Mouse (Mus musculus) liver, embryonic 16.5 days (tissue): ENCODE data around the gene Tulp2. TPM values are rescaled to one million over a fixed set of nuclear protein-coding genes. Genes with fewer than 3 reads are reported as not detected.
A peak's percentile ranks its signal among the peaks of the same experiment; 100 is the strongest.
"Not testable (repeated sequence)": the region's sequence is repeated elsewhere in the genome, so short reads cannot be mapped to it uniquely, and the experiment has no call there.

Experiments
- ATAC-seq: fragments of 200-750 bp; cut with Nextera tagmentation; 2 replicates; pipeline ENCODE4 v1.8.0; 2017; ENCODE audit warnings: low read depth, mild to moderate bottlenecking, moderate number of reproducible peaks, moderate library complexity
- H3K27ac ChIP-seq: fragments of 300-500 bp; sonication (generic); 2 replicates; pipeline ENCODE4 v1.5.1; 2014; ENCODE audit warnings: mild to moderate bottlenecking, low read length
- H3K27me3 ChIP-seq: fragments of 300-500 bp; sonication (generic); 2 replicates; pipeline ENCODE4 v1.6.1; 2014; ENCODE audit warnings: low read depth, low read length, mixed read lengths; ENCODE audit not compliant: control insufficient read depth, insufficient read depth
- H3K36me3 ChIP-seq: fragments of 300-500 bp; sonication (generic); 2 replicates; pipeline ENCODE4 v1.6.1; 2014; ENCODE audit warnings: mild to moderate bottlenecking; ENCODE audit not compliant: control insufficient read depth, insufficient read depth
- H3K4me1 ChIP-seq: fragments of 300-500 bp; sonication (generic); 2 replicates; pipeline ENCODE4 v1.6.1; 2014; ENCODE audit warnings: low read depth, low read length, mixed read lengths; ENCODE audit not compliant: control insufficient read depth
- H3K4me2 ChIP-seq: fragments of 300-500 bp; sonication (generic); 2 replicates; pipeline ENCODE4 v1.6.1; 2014; ENCODE audit warnings: low read depth, low read length, mixed read lengths
- H3K4me3 ChIP-seq: fragments of 300-500 bp; sonication (generic); 2 replicates; pipeline ENCODE4 v1.5.1; 2014; ENCODE audit warnings: low read depth, mild to moderate bottlenecking, low read length
- H3K9ac ChIP-seq: fragments of 300-500 bp; sonication (generic); 2 replicates; pipeline ENCODE4 v1.6.1; 2014; ENCODE audit warnings: low read depth, low read length
- H3K9me3 ChIP-seq: fragments of 300-500 bp; sonication (generic); replicated peaks from 2 replicates; pipeline ENCODE4 v1.6.1; 2016; ENCODE audit warnings: low read length; ENCODE audit not compliant: control insufficient read depth
- WGBS: fragments of 180-500 bp; shearing (Covaris S2); extraction: QIAGEN DNeasy Blood & Tissue Kit; methylation state at CpG from one replicate; pipeline ENCODE4 v1.1.7; 2014; ENCODE audit not compliant: insufficient replicate concordance; 5-methylcytosine and 5-hydroxymethylcytosine counted together
- polyA plus RNA-seq: library from polyadenylated mRNA; unstranded; fragments of >200 nt; fragmentation: Nextera tagmentation; extraction: Ambion mirVana; gene quantifications from 2 replicates; pipeline ENCODE4 v1.2.1, GENCODE M21; 2015

The Tulp2 gene
- polyA plus RNA-seq, 1 experiment from 2014 or later: 0.41 TPM

DNA sequence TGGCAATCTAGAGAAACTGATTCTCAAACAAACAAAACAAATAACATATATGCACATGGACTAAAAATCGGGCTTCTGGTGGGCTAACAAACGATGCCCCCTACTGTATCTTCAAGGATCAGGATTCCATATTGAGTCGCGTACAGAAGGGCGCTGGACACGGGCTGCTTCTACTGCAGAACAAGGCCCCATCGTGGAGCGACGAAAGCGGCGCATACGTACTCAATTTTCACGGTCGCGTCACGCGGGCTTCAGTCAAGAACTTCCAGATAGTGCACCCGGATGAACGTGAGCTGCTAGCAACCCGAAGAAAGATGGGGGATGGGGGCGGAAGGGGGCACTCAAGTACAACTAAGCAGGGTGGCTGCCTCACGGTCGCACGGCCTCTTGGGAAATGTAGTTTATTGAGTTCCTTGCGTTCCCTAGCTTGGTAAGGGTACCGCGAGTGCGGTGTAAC, 40.1 kb downstream of the Tulp2 start:
- Histone ChIP-seq H3K9ac (peak overlapping the region; percentile 96), H3K9me3 (no peaks in the 10 kb centered on the region), H3K4me2 (peak overlapping the region; percentile 68), H3K4me3 (peak overlapping the region; percentile 86), H3K27me3 (no peaks in the 10 kb centered on the region), H3K36me3 (peaks cover 28% of the 10 kb centered on the region), H3K27ac (peak overlapping the region; percentile 90), H3K4me1 (peaks cover 21% of the 10 kb centered on the region)
- no peak for ATAC-seq
- 0% methylated on average over 28 of the region's 28 CpGs for WGBS

DNA sequence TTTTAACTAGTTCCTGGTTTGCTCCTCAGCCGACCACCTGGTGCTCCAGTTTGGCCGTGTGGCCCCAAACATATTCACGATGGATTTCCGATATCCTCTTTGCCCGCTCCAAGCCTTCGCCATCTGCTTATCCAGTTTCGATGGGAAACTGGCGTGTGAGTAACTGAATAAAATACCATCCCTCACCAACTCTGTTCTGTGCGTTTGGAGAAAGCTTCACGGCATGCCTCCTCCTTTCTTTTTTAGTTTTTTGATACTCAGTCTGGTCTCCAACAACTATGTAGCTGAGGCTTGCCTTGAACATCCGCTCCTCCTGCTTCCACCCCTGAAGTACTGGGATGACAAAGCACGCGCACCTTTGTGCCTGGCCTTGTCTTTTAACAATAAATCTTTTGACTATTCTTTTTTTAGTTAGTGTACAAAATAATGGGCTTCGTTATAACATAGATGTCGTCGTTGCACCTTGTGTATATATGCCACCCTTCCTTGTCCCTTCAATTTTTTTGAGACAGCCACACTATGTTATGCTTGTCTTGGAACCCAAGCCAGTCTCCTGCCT, 40.6 kb downstream of the Tulp2 start:
- peak overlapping the region; percentile 68 for H3K4me2 ChIP-seq
- ATAC-seq: no peak
- peak overlapping the region; percentile 96 for H3K9ac ChIP-seq
- peak overlapping the region; percentile 86 for H3K4me3 ChIP-seq
- peak overlapping the region; percentile 90 for H3K27ac ChIP-seq
- 47% methylated on average over 16 of the region's 16 CpGs for WGBS
- peaks cover 28% of the 10 kb centered on the region for H3K36me3 ChIP-seq
- H3K27me3 ChIP-seq: no peaks in the 10 kb centered on the region
- peaks cover 25% of the 10 kb centered on the region for H3K4me1 ChIP-seq
- no peaks in the 10 kb centered on the region for H3K9me3 ChIP-seq

DNA sequence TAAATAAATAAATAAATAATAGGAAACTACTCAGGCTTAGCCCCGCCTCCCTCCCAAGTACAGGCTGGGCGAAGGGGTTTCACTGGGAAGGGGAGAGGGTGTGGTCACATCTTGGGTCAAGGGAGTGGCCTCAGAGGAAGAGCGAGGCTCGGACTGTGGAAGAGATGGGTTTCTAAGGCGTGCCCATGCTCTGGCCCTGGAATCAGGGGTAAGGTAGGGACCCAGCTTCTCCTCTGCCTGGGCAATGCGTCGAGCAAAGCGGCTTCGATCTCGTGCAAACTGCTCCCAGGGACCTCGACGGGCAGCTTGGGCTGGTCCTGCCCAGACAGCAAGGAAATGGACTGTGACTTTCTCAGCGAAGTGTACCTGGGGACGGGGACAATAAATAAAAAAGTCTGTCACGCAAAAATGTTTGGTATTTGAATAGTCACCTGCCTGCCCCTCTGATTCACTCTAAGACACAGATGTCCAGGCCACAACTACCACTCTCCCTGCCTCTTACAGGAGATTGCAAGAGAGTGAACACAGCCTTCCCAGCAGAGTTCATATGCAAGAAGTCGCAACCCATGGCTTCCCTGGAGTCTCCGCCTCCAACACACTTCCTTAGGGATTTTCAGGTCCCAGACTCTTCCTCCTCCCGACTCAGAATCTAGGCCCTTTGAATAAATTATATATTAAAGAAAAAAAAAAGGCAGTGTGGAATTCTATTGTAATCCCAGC, 41.4 kb downstream of the Tulp2 start:
- peak overlapping the region; percentile 86 for H3K4me3 ChIP-seq
- H3K9ac ChIP-seq: peak overlapping the region; percentile 96
- H3K27ac ChIP-seq: peak overlapping the region; percentile 90
- no peaks in the 10 kb centered on the region for H3K27me3 ChIP-seq
- peak overlapping the region; percentile 68 for H3K4me2 ChIP-seq
- WGBS: 56% methylated on average over 18 of the region's 18 CpGs
- no peak for ATAC-seq
- peaks cover 29% of the 10 kb centered on the region for H3K4me1 ChIP-seq
- H3K9me3 ChIP-seq: no peaks in the 10 kb centered on the region
- H3K36me3 ChIP-seq: peaks cover 28% of the 10 kb centered on the region

DNA sequence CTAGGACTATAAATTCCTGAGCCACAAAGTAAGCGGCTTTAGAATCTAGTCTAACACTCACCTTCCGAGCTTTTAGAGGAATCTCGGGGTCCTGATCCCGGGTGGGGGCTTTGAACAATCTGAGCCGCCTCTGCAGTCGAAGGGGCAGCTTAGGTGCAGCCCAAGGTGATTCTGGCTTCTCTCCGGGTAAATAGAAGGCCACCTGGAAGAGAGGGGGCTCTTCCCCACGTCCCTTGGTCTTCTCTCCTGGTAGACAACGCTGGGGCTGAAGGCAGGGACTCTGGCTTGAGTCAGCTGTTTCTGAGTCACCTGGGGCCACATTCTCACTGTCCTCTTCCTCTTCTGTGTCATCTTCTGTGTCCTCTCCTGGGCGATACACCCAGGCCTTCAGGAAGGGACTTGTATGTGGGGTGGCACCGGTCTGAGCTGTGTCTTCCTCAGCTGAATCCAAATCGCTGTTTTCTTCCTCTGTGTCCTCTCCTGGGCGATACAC, 42.0 kb downstream of the Tulp2 start:
- H3K9ac ChIP-seq: peak overlapping the region; percentile 96
- no peaks in the 10 kb centered on the region for H3K9me3 ChIP-seq
- H3K4me3 ChIP-seq: peak overlapping the region; percentile 86
- H3K36me3 ChIP-seq: peaks cover 28% of the 10 kb centered on the region
- H3K27ac ChIP-seq: peak overlapping the region; percentile 90
- peak overlapping the region; percentile 68 for H3K4me2 ChIP-seq
- H3K4me1 ChIP-seq: peaks cover 29% of the 10 kb centered on the region
- 46% methylated on average over 12 of the region's 13 CpGs for WGBS
- no peaks in the 10 kb centered on the region for H3K27me3 ChIP-seq
- ATAC-seq: no peak

DNA sequence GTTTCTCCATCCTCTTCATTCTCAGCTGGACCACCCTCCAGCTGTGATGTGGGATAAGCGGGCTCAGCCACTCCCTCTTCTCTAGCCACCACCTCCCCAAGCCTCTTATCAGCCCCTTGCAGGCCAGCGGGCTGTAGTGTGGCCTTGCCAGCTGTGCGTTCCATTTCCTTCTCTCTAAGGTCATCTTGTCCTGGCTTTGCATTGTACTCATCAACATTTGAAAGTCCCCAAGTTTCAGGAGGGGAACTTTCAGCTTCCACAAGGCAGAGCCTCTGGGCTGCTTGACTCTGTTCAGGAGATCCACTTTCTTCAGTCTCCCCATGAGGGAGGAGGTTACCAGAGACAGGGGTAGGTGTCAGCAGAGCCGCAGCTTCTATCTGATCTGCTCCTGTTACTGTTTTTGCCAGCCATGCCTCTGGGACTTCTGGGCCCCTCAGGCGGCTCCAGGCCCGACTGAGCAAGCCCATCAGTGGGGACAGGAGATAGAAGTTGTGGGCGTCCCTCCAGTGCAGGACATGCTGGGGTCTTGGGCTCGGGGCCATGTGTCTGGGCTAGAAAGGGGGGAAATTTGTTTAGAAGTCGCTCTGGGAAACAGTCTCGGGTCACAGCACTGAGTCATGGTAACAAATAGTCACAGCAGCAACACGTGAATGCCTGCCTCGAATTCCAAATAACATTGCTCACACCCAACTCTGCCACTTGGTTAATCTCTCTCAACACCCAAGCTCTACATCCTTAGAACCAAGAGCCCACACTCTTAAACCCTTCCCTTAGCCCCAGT, 43.4 kb downstream of the Tulp2 start:
- Histone ChIP-seq H3K9me3 (no peaks in the 10 kb centered on the region), H3K9ac (peak overlapping the region; percentile 96), H3K4me1 (peaks cover 20% of the 10 kb centered on the region), H3K36me3 (peaks cover 28% of the 10 kb centered on the region), H3K4me2 (peak overlapping the region; percentile 75), H3K27ac (peak overlapping the region; percentile 100), H3K27me3 (no peaks in the 10 kb centered on the region), H3K4me3 (peak overlapping the region; percentile 86)
- WGBS: 6% methylated on average over 12 of the region's 12 CpGs
- ATAC-seq: peak; percentile 87

DNA sequence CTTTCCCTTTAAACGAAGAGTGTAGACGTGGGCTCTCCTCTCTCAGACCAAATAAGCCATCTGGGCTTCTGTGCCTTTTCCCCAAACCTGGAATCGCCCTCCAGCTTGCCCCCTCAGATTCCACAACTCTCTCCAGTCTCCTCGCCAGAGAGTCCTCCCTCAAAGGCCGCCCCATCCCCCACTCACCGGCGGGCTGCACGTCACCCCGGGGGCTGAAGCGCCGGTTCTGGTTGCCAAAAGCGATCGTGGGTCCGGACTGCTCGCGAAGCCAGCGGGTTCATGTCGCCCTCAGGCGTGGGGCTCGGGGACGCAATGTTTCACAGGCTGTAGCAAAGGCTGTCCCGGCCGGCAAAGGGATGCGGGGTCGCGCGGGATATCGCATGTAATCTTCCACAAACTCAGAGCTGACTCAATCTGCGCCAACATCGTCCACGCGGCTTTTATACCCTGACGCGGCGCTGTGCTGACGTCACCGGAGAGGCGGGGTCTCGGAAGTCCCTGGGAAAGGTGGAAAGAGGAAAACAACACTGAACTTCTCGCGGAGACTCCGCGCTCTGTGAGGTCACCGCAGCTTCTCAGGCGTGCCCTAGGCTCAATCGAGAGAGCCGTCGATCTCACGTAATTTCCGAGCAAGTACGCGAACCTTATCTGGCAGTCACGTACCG, 44.3 kb downstream of the Tulp2 start, which contains the start of the genes Ppp1r15a and Plekha4:
TSS of gene Ppp1r15a (minus strand) at position 460 of the 665 bp plus-strand sequence.
TSS of gene Plekha4 (plus strand) at position 522 of the 665 bp plus-strand sequence.
- ATAC-seq: peak; percentile 71
- peak within 1 kb of the TSS; percentile 100 for H3K27ac ChIP-seq
- peaks cover 16% of the 10 kb centered on the region for H3K4me1 ChIP-seq
- peak within 1 kb of the TSS; percentile 86 for H3K4me3 ChIP-seq
- 0% methylated on average over 54 of the region's 54 CpGs for WGBS
- H3K9me3 ChIP-seq: no peaks in the 10 kb centered on the region
- H3K36me3 ChIP-seq: peaks cover 24% of the 10 kb centered on the region
- peak within 1 kb of the TSS; percentile 75 for H3K4me2 ChIP-seq
- H3K27me3 ChIP-seq: no peaks in the 10 kb centered on the region; the same call in 1 of the 2 replicates
- peak within 1 kb of the TSS; percentile 96 for H3K9ac ChIP-seq

DNA sequence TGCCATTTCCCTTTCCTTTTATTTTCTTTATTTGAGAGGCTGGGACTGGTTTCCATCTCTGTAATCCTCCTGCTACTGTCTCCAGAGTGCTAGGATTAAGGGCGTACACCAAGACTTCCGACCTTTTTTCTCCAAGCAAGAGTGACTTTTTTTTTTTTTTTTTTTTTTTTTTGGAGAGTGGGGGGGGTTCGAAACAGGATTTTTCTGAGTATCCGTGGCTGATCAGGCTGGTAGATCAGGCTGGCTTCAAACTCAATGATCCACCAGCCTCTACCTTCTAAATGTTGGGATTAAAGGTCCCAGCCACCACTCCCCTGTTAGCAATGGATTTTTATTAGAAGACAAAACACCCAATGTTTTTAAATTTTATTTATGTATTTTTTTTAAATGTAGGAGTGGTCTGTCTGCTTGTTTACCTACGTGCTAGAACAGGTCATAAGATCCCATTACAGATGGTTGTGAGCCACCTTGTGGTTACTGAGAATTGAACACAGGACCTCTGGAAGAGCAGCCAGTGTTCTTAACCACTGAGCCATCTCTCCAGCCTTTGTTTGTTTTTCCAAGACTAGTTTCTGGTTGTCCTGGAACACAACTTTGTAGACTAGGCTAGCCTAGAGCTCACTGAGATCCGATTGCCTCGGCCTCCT, 44.9 kb downstream of the Tulp2 start:
- no peaks in the 10 kb centered on the region; the same call in 1 of the 2 replicates for H3K27me3 ChIP-seq
- H3K4me2 ChIP-seq: peak overlapping the region; percentile 75
- H3K4me3 ChIP-seq: peak overlapping the region; percentile 86
- no peak for ATAC-seq
- peaks cover 12% of the 10 kb centered on the region for H3K4me1 ChIP-seq
- H3K9ac ChIP-seq: peak overlapping the region; percentile 96
- peaks cover 23% of the 10 kb centered on the region for H3K36me3 ChIP-seq
- H3K9me3 ChIP-seq: no peaks in the 10 kb centered on the region
- H3K27ac ChIP-seq: peak overlapping the region; percentile 100
- 16% methylated on average over 7 of the region's 7 CpGs for WGBS

DNA sequence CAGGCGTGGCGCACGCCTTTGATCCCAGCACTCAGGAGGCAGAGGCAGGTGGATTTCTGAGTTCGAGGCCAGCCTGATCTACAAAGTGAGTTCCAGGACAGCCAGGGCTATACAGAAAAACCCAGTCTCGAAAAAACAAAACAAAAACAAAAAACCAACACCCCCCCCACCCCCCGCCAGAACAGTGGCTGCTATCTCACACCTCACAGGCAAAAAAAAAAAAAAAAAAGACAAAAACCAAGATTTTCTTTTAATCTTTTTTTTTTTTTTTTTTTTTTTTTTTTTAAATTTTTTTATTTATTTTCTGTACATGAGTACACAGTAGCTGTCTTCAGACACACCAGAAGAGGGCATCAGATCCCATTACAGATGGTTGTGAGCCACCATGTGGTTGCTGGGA, 45.5 kb downstream of the Tulp2 start:
- not testable (repeated sequence) for H3K9me3 ChIP-seq, H3K27me3 ChIP-seq, ATAC-seq
- Histone ChIP-seq H3K27ac (peak overlapping the region; percentile 100), H3K4me1 (peaks cover 12% of the 10 kb centered on the region), H3K36me3 (peaks cover 21% of the 10 kb centered on the region), H3K4me2 (peak overlapping the region; percentile 75), H3K4me3 (peak overlapping the region; percentile 86), H3K9ac (peak overlapping the region; percentile 96)
- WGBS: 61% methylated on average over 6 of the region's 6 CpGs
